Mouse (Mus musculus) brain, embryonic 14.5 days (tissue): ENCODE results near the gene Pdzd4.

Experiments
- CTCF ChIP-seq: fragments of 200-500 bp; IDR thresholded peaks from 2 replicates; pipeline ENCODE4 v1.5.1; 2012; ENCODE audit warnings: inconsistent platforms, mild to moderate bottlenecking, moderate library complexity, borderline replicate concordance; ENCODE audit not compliant: insufficient read depth, insufficient read length; ENCODE audit errors: extremely low read depth
- POLR2A ChIP-seq: fragments of 200-500 bp; IDR thresholded peaks from 2 replicates; pipeline ENCODE4 v1.6.1; 2012; ENCODE audit warnings: mild to moderate bottlenecking, inconsistent platforms, borderline replicate concordance; ENCODE audit not compliant: poor library complexity, insufficient read depth, insufficient read length, severe bottlenecking; ENCODE audit errors: extremely low read depth

DNA sequence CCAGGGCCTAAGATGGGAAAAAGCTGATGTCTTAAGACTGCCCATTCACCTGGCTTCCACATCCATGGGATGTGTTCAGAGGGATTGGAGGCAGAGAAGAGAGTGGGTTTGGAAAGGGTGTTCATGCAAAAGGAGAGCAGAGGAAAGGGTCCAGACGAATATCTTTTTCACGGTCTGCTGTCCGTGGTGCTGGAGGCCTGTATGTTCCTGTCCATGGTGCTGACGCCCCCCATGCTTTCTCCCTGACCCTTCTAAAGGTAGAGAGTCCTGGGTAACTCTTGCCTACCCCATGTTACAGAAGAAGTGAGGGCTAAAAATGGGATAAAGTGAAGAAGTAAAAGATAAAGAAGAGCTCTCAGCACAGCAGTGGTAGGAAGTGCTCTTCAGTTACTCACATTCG is 44.6 kb upstream of the Pdzd4 start:
- TF ChIP-seq POLR2A (no peak), CTCF (no peak)
